Mouse (Mus musculus): ENCODE measurements around the gene Elf5.

- TF ChIP-seq CTCF (IDR thresholded peaks at IDR 0.05; ENCODE audit: low read depth), result no peak
- TF ChIP-seq EP300 (optimal IDR thresholded peaks at IDR 0.05), result no peak
These were observed 61.9 kb downstream of the Elf5 start for GRCm38 (mm10) chr2:103473362-103473761.

Measured in stomach, postnatal 0 days (tissue).